Mouse (Mus musculus): Measurements from ENCODE around the gene Gm45785.

DNA sequence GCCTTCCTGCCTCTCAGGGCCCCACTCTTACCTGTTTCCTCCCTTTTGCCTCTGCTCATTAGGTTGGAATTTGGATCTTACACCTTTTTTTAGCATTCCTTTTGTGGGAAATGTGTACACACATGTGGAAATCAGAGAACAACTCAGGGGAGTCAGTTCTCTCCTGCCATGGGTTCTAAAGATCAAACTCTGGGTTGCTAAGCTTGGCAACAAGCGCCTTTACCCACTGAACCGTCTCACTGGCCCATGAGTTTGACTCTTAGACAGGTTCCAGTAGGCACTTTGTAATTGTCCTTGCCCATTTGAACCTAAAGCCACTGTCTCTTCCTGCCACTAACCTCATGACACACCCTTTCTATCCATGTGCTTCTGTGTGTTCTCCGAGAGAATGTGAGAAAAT, 38.5 kb upstream of the Gm45785 start:
- no peak for TF ChIP-seq EP300 (IDR thresholded peaks at IDR 0.05; ENCODE audit: low read depth)
- no peak for TF ChIP-seq CTCF (IDR thresholded peaks at IDR 0.05; ENCODE audit: low read depth)
